Mouse (Mus musculus) lung, postnatal 36 days (tissue): ENCODE measurements around the gene Tub.

Experiments used
- DNase-seq: peaks from one replicate; pipeline ENCODE4 v3.0.0; 2022; ENCODE audit warnings: mixed read lengths

Gene Tub

DNA sequence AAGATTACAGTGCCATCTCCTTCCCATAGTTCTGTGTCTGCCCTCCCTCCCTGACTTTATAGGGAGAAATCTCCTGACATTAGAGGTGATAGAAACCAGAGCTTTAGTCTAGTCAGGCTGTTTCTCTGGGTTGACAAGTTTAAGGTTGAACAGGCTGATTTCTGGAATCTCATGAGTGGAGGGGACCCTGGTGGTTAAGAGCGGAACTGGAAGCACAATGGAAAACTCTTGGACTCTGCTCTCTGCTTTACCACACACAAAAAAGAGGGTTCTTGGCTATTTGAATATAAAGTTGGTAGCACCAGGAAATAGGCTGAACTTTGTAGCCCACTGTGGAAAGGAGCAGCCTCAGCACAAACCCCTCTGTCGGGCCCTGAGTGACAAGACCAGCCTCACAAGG, 81.9 kb downstream of the Tub start:
- DNase-seq, result no peak

GRCm38 (mm10) chr7:109038121-109038735, 88.1 kb downstream of the Tub start:
- DNase-seq, result no peak

DNA sequence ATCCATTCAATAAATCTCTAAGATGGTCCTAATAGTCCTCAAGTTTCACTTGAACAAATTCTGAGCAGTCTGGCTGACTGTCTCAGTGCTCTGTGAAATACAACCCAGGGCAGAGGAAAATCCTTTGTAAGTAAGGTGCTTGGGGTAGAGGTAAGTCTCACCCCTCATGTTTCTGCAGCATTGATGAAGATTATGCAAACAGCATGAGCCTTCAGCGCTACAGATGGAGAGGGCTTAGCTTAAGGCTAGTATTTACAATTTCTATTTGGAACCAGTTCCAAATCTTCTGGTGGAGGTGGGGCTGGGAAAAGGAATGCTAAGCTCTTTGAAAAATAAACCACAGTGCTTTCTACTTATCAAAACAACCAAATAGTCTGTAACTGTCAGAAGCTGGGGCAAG, 88.8 kb downstream of the Tub start:
- no peak for DNase-seq

DNA sequence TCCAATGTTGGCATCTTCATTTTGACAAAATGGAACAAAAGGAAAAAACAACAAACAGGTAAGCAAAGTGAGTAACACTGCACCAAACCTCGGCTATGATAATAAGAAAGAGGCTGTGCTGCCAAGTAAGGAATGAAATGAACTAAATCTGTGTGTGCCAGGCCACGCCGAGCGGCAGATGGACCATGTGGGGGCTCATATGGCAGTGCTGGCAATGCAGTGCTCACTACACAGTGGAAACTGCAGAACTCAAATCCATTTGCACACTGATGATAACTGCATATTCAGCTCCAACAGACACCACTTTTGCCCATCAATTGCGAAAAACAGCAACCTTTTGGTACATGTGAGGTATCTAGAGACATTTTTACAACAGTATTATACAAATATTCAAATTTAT, 89.3 kb downstream of the Tub start:
- DNase-seq, result no peak

DNA sequence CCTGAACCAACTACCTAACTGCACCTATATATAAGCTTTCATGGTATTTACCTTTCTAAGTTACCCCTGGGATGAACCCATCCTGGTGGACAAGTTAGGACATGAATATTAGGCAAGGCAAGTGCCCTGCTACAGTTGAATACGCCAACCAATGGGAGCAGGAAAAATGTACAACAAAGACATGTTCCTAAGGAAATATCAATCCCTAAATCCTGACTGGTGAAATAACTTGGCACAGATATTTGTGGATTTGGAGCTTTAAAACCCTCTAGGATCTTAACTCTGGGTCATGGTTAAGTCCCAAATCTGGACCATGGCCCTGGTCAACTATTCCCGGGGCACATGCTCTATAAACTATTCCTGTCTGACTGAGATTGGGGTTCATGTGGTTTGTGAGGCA, 95.7 kb downstream of the Tub start:
- DNase-seq, result no peak

DNA sequence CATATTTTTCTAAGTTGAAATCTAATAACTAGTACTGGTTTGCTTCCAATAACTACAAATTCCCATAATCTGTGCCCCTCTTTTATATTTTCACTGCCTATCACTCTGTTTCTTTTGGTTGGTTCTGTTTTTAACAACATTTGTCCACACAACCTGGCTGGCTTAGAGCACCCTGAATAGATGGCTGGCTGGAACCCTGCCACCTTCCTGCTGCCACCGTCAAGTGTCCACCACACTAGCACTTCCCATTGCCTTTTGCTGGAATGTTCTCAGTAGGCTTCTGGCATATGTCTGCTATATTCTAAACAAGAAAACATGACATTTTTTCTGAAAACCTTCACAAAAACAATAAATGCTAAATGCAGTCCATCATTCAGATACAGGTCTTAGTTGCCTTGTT, 100.7 kb downstream of the Tub start:
- DNase-seq, result no peak

DNA sequence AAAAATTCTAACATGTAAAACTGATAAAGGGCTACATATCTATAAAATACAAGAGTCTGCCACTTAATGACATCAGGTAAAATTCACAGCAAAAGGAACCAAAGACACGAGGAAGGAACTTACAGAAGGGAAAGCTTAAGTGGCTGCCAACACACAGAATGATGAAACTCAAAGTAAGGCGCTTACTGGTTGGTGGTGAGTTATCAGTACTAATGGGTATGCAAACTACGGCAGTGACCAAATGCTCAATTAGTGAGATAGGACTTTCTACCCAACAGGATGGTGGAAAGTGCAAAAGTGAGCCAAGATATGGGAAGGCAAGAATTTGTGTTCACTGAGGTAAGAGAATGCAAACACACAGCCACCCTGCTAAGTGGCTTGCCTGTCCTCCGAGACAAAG, 109.4 kb downstream of the Tub start:
- DNase-seq, result no peak

GRCm38 (mm10) chr7:109069641-109070040, 119.5 kb downstream of the Tub start:
- no peak for DNase-seq

- DNase-seq, result no peak
Measured at GRCm38 (mm10) chr7:109072326-109072725, 122.2 kb downstream of the Tub start.

DNA sequence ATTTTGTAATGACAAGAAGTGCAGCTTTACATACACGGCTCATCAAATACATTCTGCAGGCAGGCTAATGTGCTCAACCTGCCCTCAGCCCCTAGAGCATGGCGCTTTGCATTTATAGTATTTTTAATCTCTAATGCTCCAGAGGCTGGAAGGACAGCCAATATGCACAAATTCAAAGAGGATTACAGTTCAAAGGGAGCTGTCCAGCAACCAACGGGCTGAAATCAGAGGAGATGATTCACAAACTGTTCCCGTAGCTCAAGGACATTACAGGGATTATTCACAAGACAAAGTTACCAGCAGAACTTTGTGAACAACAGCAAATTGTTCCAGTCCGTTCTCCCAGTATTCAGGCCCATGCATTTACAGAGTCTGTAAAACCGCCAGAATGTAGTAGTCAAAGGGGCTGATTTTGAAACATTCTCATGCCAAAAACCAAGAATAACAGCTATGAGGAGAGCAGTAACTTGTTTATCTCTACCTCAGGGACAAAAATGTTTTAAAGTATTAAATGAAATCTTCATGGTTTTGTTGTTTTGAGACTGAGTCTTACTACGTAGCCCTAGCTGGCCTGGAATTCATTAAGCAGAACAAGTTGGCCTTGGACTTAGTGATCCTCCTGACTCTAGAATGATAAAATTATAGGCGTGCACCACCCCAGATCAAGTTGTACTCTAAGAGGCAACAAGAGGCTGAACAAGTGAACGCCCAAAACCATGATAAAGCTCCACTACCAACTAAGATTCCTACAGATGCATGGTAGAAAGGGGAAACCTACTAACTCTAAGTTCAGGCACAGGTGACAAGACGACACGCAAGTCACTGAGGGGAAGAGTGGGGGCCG, 132.4 kb downstream of the Tub start:
- DNase-seq, result peak; percentile 12

DNA sequence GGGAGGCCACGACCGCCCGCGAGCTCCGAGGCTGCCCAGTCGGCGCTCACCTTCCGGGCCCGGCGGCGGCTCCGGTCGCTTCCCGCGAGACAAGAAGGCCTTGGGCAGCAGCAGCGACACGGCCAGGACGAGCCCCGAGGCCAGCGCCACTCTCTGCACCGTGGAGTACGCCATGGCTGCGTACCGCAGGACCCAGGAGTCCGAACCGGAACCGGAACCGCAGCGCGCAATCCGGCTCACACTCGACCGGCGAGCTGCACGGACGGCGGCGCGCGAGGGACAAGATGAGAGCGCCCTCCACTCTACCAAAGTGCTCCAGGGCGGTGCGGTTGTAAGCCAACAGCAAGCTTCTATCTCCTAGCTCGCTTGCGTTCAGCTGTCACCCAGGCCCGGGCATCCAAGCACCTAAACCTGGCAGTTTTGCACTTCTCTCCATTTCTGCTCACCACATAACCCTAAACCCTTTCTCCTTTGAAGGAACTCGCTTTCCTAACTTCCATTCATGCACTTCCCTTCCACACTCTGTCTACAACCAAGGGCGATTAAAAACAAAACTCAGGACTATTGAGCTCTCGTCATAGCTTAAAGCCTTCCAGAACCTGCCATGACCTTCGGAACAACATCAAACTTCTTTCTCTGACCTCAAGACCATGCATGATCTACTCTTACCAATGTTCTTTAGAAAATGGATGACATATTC, 133.1 kb downstream of the Tub start, which contains the start of gene Ric3:
Ric3 (minus strand) TSS at position 219 of the 700 bp plus-strand sequence.
- peak; percentile 24 for DNase-seq

DNA sequence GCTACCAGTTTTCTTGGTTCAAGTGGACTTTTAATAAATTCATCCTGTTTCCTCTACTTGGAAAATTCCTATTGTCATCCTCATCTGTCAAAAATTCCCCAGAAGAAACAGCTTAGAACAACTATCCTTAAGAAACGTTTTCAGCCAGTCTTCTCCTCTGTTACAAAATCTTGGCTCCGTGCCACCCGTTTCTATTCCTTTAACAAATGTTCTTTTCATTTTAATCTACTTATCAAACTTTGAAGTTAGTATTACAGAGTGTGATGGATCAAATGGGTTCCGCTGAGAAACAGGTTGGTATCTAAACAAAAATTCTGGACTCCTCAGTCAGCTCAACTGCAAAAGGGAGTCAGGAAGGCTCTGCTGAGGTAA, 133.7 kb downstream of the Tub start:
- no peak for DNase-seq
